Mouse (Mus musculus): ENCODE data around the gene Ctbs. TPM values are rescaled to one million over a fixed set of nuclear protein-coding genes. Genes with fewer than 3 reads are reported as not detected.

Ctbs gene
- polyA plus RNA-seq, 1 experiment from 2014 or later = 14.8 TPM

- Histone ChIP-seq H3K27ac (ENCODE audit: low read length) (peak overlapping the region; percentile 93), H3K9ac (replicated peaks; ENCODE audit: low read depth) (peak overlapping the region; percentile 74), H3K4me1 (ENCODE audit: insufficient read depth, low read depth, low read length) (peaks cover 5% of the 10 kb centered on the region; the same call in 1 of the 2 replicates), H3K4me2 (replicated peaks; ENCODE audit: low read depth, low read length) (peak overlapping the region; percentile 73), H3K36me3 (ENCODE audit: insufficient read depth, low read length) (no peaks in the 10 kb centered on the region), H3K4me3 (ENCODE audit: low read depth, low read length) (peak overlapping the region; percentile 68), H3K9me3 (ENCODE audit: low read length) (no peaks in the 10 kb centered on the region), H3K27me3 (replicated peaks; ENCODE audit: insufficient read depth, low read length) (no peaks in the 10 kb centered on the region)
- DNase-seq (ENCODE audit: low spot score) = peak; percentile 97
- under 1% methylated on average over 29 of the region's 29 CpGs for WGBS
- ATAC-seq = peak; percentile 98
- no peak for TF ChIP-seq EP300 (IDR thresholded peaks at IDR 0.05)
- peak; percentile 65 for TF ChIP-seq CTCF (IDR thresholded peaks at IDR 0.05)
Observed at GRCm38 (mm10) chr3:146450371-146450841, 811 bp downstream of the Ctbs start.

DNA sequence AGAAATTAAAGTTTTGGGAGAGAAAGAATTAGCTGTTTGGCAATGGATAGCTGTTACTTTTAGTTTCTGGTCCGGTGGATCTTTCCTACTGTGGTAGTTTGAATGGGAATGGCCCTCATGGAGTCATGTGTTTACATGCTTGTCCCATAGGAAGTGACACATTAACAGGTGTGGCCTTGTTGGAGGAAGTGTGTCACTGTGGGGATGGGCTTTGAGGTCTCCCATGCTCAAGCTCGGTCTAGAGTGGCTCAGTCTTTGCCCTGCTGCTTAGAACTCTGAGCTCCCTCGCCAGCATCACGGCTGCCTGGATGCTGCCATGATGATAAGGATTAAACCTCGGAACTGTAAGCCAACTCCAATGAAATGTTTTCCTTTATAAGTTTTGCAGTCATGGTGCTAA, 1.8 kb downstream of the Ctbs start:
- WGBS = 87% methylated on average over 5 of the region's 5 CpGs
- no peaks in the 10 kb centered on the region for H3K9me3 ChIP-seq (ENCODE audit: low read length)

DNA sequence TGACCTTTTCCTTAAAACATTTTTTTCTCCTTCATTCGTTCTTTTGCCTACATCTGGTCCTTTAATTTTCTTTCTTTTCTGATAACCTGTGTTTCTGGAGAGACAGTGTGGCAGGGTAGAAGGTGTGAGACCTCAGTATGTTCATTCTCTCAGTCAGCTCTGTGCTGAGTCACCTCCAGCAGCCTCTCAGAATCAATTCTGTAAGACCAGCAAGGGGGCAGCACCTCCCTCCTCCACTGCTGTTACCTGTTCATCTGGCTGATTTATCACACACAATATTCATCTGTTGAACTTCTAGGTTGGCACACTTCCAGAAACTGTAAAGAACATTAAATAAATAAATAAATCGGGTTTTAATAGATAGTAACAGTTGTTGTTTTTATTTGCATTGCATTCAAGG, 13.3 kb downstream of the Ctbs start:
- H3K4me3 ChIP-seq (ENCODE audit: low read depth, low read length) = no peak overlapping the region
- no peak overlapping the region for H3K4me2 ChIP-seq (replicated peaks; ENCODE audit: low read depth, low read length)
- TF ChIP-seq EP300 (IDR thresholded peaks at IDR 0.05) (no peak), CTCF (IDR thresholded peaks at IDR 0.05) (peak; percentile 29)
- H3K27me3 ChIP-seq (replicated peaks; ENCODE audit: insufficient read depth, low read length) = no peaks in the 10 kb centered on the region
- no peak overlapping the region for H3K27ac ChIP-seq (ENCODE audit: low read length)
- H3K4me1 ChIP-seq (ENCODE audit: insufficient read depth, low read depth, low read length) = no peaks in the 10 kb centered on the region
- H3K9ac ChIP-seq (replicated peaks; ENCODE audit: low read depth) = no peak overlapping the region
- no peak for ATAC-seq
- 48% methylated on average over 2 of the region's 2 CpGs for WGBS
- DNase-seq (ENCODE audit: low spot score) = no peak
- no peaks in the 10 kb centered on the region for H3K36me3 ChIP-seq (ENCODE audit: insufficient read depth, low read length)
- H3K9me3 ChIP-seq (ENCODE audit: low read length) = no peaks in the 10 kb centered on the region

More for the DNA sequence above, 1.8 kb downstream of the Ctbs start:
- Histone ChIP-seq H3K27me3 (replicated peaks; ENCODE audit: insufficient read depth, low read length) (no peaks in the 10 kb centered on the region), H3K9ac (replicated peaks; ENCODE audit: low read depth) (no peak overlapping the region), H3K4me2 (replicated peaks; ENCODE audit: low read depth, low read length) (peak overlapping the region; percentile 73; the same call in 1 of the 2 replicates), H3K4me1 (ENCODE audit: insufficient read depth, low read depth, low read length) (peaks cover 5% of the 10 kb centered on the region; the same call in 1 of the 2 replicates), H3K4me3 (ENCODE audit: low read depth, low read length) (peak overlapping the region; percentile 68; the same call in 1 of the 2 replicates), H3K36me3 (ENCODE audit: insufficient read depth, low read length) (no peaks in the 10 kb centered on the region), H3K27ac (ENCODE audit: low read length) (no peak overlapping the region)
- TF ChIP-seq EP300 (IDR thresholded peaks at IDR 0.05) = no peak
- no peak for TF ChIP-seq CTCF (IDR thresholded peaks at IDR 0.05)
- ATAC-seq (no peak), DNase-seq (ENCODE audit: low spot score) (peak; percentile 29)

DNA sequence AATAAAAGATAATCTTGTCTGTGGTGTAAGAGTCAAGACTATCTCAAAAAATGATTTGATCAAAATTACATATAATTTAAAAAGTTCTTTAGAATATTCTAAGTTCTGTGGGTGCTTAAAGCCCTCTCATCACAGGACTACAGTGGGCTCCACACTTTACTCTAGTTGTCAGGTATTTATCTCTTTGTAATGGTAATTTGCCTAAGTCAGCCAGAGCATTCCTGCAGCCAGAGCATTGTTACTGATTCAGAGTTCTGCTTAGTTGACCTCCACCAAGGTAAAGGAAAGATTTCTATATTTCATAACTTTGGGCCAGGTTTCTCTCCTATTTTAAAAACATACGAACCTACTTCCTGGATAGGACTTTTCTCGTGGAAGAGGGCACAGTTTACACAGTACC, 19.6 kb downstream of the Ctbs start:
- H3K4me2 ChIP-seq (replicated peaks; ENCODE audit: low read depth, low read length) = no peak overlapping the region
- H3K4me3 ChIP-seq (ENCODE audit: low read depth, low read length) = no peak overlapping the region
- H3K4me1 ChIP-seq (ENCODE audit: insufficient read depth, low read depth, low read length) = no peaks in the 10 kb centered on the region
- no peaks in the 10 kb centered on the region for H3K36me3 ChIP-seq (ENCODE audit: insufficient read depth, low read length)
- WGBS = 56% methylated on average over 2 of the region's 2 CpGs
- H3K27ac ChIP-seq (ENCODE audit: low read length) = no peak overlapping the region
- TF ChIP-seq EP300 (IDR thresholded peaks at IDR 0.05) (no peak), CTCF (IDR thresholded peaks at IDR 0.05) (no peak)
- ATAC-seq = no peak
- no peak for DNase-seq (ENCODE audit: low spot score)
- H3K27me3 ChIP-seq (replicated peaks; ENCODE audit: insufficient read depth, low read length) = no peaks in the 10 kb centered on the region
- H3K9me3 ChIP-seq (ENCODE audit: low read length) = no peaks in the 10 kb centered on the region
- H3K9ac ChIP-seq (replicated peaks; ENCODE audit: low read depth) = no peak overlapping the region

DNA sequence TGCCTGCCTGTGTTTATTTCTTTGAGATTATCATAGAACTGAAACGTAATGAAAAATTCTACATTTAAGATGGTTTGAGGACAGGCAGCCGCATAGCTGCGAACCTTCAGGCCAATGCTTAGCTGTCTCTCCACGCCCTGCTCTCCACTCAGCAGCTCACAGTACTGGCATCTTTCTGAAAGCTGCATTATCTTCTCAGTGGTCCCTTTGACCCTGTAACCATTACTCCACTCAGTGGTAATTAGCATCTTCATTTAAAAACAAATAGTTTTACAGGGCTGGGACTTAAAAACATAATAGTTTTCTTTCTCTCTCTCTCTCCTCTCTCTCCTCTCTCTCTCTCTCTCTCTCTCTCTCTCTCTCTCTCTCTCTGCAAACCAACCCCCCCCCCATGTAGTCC, 23.1 kb downstream of the Ctbs start:
- Histone ChIP-seq H3K4me2 (replicated peaks; ENCODE audit: low read depth, low read length) (no peak overlapping the region), H3K36me3 (ENCODE audit: insufficient read depth, low read length) (no peaks in the 10 kb centered on the region), H3K4me1 (ENCODE audit: insufficient read depth, low read depth, low read length) (no peaks in the 10 kb centered on the region), H3K4me3 (ENCODE audit: low read depth, low read length) (no peak overlapping the region), H3K27ac (ENCODE audit: low read length) (no peak overlapping the region), H3K9me3 (ENCODE audit: low read length) (no peaks in the 10 kb centered on the region), H3K27me3 (replicated peaks; ENCODE audit: insufficient read depth, low read length) (no peaks in the 10 kb centered on the region), H3K9ac (replicated peaks; ENCODE audit: low read depth) (no peak overlapping the region)
- no peak for ATAC-seq
- WGBS = 64% methylated on average over 4 of the region's 4 CpGs
- TF ChIP-seq EP300 (IDR thresholded peaks at IDR 0.05) (no peak), CTCF (IDR thresholded peaks at IDR 0.05) (no peak)
- no peak for DNase-seq (ENCODE audit: low spot score)

GRCm38 (mm10) chr3:146473741-146474140, 24.1 kb downstream of the Ctbs start:
- Histone ChIP-seq H3K9ac (replicated peaks; ENCODE audit: low read depth) (no peak overlapping the region), H3K9me3 (ENCODE audit: low read length) (no peaks in the 10 kb centered on the region), H3K27me3 (replicated peaks; ENCODE audit: insufficient read depth, low read length) (no peaks in the 10 kb centered on the region), H3K4me2 (replicated peaks; ENCODE audit: low read depth, low read length) (no peak overlapping the region), H3K4me3 (ENCODE audit: low read depth, low read length) (no peak overlapping the region), H3K36me3 (ENCODE audit: insufficient read depth, low read length) (no peaks in the 10 kb centered on the region), H3K4me1 (ENCODE audit: insufficient read depth, low read depth, low read length) (no peaks in the 10 kb centered on the region), H3K27ac (ENCODE audit: low read length) (no peak overlapping the region)
- ATAC-seq = no peak
- no peak for DNase-seq (ENCODE audit: low spot score)
- TF ChIP-seq CTCF (IDR thresholded peaks at IDR 0.05) = no peak
- no peak for TF ChIP-seq EP300 (IDR thresholded peaks at IDR 0.05)

DNA sequence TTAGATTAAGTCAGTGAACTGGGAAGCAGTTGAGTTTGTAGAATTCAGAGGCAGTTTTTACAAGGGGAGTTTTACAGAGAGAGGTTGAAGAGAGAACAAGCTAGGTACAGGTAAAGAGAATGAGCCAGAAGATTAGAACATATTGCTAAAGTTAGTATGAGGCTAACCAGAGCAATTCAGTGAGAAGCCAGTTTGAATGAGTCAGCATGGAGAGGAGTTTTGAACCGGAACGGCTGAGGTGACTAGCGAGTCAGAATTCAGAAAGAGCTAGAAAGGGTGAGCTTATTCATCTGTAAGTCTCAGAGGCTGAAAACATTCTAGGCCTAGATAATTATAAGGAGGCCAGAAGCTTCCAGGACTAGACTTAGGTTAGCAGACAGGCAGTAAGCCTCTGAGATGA, 24.8 kb downstream of the Ctbs start:
- no peak overlapping the region for H3K27ac ChIP-seq (ENCODE audit: low read length)
- H3K27me3 ChIP-seq (replicated peaks; ENCODE audit: insufficient read depth, low read length) = no peaks in the 10 kb centered on the region
- no peaks in the 10 kb centered on the region for H3K4me1 ChIP-seq (ENCODE audit: insufficient read depth, low read depth, low read length)
- ATAC-seq = no peak
- 98% methylated on average over 3 of the region's 3 CpGs for WGBS
- H3K4me3 ChIP-seq (ENCODE audit: low read depth, low read length) = no peak overlapping the region
- DNase-seq (ENCODE audit: low spot score) = no peak
- H3K9me3 ChIP-seq (ENCODE audit: low read length) = no peaks in the 10 kb centered on the region
- H3K4me2 ChIP-seq (replicated peaks; ENCODE audit: low read depth, low read length) = no peak overlapping the region
- no peaks in the 10 kb centered on the region for H3K36me3 ChIP-seq (ENCODE audit: insufficient read depth, low read length)
- no peak overlapping the region for H3K9ac ChIP-seq (replicated peaks; ENCODE audit: low read depth)
- TF ChIP-seq CTCF (IDR thresholded peaks at IDR 0.05) (no peak), EP300 (IDR thresholded peaks at IDR 0.05) (no peak)
